Mouse (Mus musculus): ENCODE measurements around the gene Pard6a. TPM values are rescaled to one million over a fixed set of nuclear protein-coding genes. Genes with fewer than 3 reads are reported as not detected.

Gene Pard6a
- polyA plus RNA-seq (2015; fragmentation: Illumina TruSeq; extraction: RNeasy Lipid Tissue Mini Kit (QIAGEN cat#74804); ENCODE audit: low read depth, low replicate concordance), result 53.7 TPM

GRCm38 (mm10) chr8:105700966-105701824, at the start of gene Pard6a, which contains the start of gene Acd:
Pard6a (plus strand) TSS chr8:105701148.
Acd (minus strand) TSS chr8:105701102.

DNA sequence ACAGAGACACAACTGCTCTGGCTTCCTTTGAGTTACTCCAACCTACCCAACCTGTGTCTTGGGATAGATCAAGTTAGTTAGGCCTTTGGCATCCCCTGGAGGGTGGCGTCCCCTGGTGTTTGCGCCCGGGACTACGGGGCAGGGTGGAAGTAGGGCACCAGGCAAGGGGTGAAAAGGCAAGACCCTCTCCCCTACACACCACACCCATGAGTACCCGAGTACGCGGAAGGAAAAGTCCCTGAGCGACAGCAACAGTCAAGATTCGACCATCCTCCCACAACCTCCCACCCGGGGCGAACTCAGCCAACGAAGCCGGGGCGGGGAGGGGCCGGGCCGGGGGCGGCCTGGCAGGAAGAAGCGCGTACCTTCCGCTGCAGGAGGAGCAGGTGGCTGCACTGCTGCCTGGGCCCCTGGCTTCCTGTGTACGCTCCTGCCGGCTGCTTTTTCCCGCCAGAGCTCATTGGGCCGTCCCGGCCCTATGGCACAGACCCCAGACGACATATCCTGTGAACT, 15.1 kb upstream of the Pard6a start, which contains the start of gene Carmil2:
Carmil2 (plus strand) TSS at position 479 of the 513 bp plus-strand sequence.

DNA sequence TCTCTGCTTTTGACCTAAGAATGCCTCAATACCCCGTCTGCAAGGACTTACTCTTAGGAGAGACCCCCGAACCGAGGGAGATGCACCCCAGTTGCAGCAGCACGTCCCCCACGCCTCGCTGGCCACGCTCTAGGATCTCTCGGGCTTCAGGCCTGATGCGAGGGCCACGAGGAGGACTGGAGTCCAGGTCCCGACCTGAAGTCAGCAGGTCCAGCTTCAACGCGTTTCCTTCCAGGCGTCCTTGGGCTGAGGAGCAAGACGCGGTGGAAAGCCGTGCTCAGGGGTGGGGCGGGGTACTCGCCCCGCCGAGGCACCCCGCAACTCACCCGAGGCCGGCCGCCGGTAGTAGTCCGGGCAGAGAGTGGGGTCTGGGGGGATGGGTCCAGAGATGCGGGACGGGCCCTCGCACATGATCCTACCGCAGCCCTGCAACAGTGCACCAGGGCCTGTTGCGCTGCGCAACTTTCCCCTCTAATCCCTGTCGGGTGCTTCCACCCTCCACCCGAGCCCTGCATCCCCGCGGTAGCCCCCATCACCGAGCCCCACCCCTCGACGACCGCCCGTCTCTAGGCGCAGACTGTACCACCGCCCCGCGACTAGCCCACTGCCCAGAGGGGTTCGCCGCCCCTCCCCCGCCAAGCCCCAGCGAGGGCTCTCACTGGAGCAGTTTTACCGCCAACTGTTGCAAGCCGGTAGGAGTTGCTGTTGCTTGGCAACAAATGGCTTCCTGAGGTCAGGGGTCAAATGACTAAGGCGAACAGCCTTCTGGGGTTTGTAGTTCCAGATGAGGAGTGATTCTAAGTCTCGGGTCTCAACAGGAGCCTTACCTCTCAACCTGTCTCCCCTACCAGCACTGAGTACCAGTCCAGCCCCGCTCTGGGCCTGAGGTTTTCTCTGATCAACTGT, 6.8 kb downstream of the Pard6a start, which contains the start of the genes 4933405L10Rik and Enkd1:
4933405L10Rik (plus strand) TSS at position 158 of the 906 bp plus-strand sequence.
Enkd1 (minus strand) TSS at position 713 of the 906 bp plus-strand sequence.

Other genes with a start within 250 kb of the Pard6a start
- 110 TPM for gene Tppp3, start 229.6 kb upstream of the Pard6a start, polyA plus RNA-seq (2015; fragmentation: Illumina TruSeq; extraction: RNeasy Lipid Tissue Mini Kit (QIAGEN cat#74804); ENCODE audit: low read depth, low replicate concordance)
- gene Zdhhc1, start 204.2 kb upstream of the Pard6a start, polyA plus RNA-seq (2015; fragmentation: Illumina TruSeq; extraction: RNeasy Lipid Tissue Mini Kit (QIAGEN cat#74804); ENCODE audit: low read depth, low replicate concordance), result 33.3 TPM
- gene Hsd11b2, start 182.4 kb upstream of the Pard6a start, polyA plus RNA-seq (2015; fragmentation: Illumina TruSeq; extraction: RNeasy Lipid Tissue Mini Kit (QIAGEN cat#74804); ENCODE audit: low read depth, low replicate concordance), result not detected
- 354 TPM for gene Atp6v0d1, start 135.1 kb upstream of the Pard6a start, polyA plus RNA-seq (2015; fragmentation: Illumina TruSeq; extraction: RNeasy Lipid Tissue Mini Kit (QIAGEN cat#74804); ENCODE audit: low read depth, low replicate concordance)
- gene Ripor1, start 95.9 kb upstream of the Pard6a start, polyA plus RNA-seq (2015; fragmentation: Illumina TruSeq; extraction: RNeasy Lipid Tissue Mini Kit (QIAGEN cat#74804); ENCODE audit: low read depth, low replicate concordance), result 42.2 TPM
- gene Ctcf, start 64.6 kb upstream of the Pard6a start, polyA plus RNA-seq (2015; fragmentation: Illumina TruSeq; extraction: RNeasy Lipid Tissue Mini Kit (QIAGEN cat#74804); ENCODE audit: low read depth, low replicate concordance), result 56.7 TPM
- not detected for gene Agrp, start 63.8 kb upstream of the Pard6a start, polyA plus RNA-seq (2015; fragmentation: Illumina TruSeq; extraction: RNeasy Lipid Tissue Mini Kit (QIAGEN cat#74804); ENCODE audit: low read depth, low replicate concordance)
- gene Carmil2, start 14.9 kb upstream of the Pard6a start, polyA plus RNA-seq (2015; fragmentation: Illumina TruSeq; extraction: RNeasy Lipid Tissue Mini Kit (QIAGEN cat#74804); ENCODE audit: low read depth, low replicate concordance), result 42.3 TPM
- 44.3 TPM for gene Acd, start within 50 bp of the Pard6a start, polyA plus RNA-seq (2015; fragmentation: Illumina TruSeq; extraction: RNeasy Lipid Tissue Mini Kit (QIAGEN cat#74804); ENCODE audit: low read depth, low replicate concordance)
- gene 4933405L10Rik, start 6.5 kb downstream of the Pard6a start, polyA plus RNA-seq (2015; fragmentation: Illumina TruSeq; extraction: RNeasy Lipid Tissue Mini Kit (QIAGEN cat#74804); ENCODE audit: low read depth, low replicate concordance), result not detected
- gene Enkd1, start 7.1 kb downstream of the Pard6a start, polyA plus RNA-seq (2015; fragmentation: Illumina TruSeq; extraction: RNeasy Lipid Tissue Mini Kit (QIAGEN cat#74804); ENCODE audit: low read depth, low replicate concordance), result 10.3 TPM
- 22.9 TPM for gene Gfod2, start 57.5 kb downstream of the Pard6a start, polyA plus RNA-seq (2015; fragmentation: Illumina TruSeq; extraction: RNeasy Lipid Tissue Mini Kit (QIAGEN cat#74804); ENCODE audit: low read depth, low replicate concordance)
- gene Ranbp10, start 126.2 kb downstream of the Pard6a start, polyA plus RNA-seq (2015; fragmentation: Illumina TruSeq; extraction: RNeasy Lipid Tissue Mini Kit (QIAGEN cat#74804); ENCODE audit: low read depth, low replicate concordance), result 17.1 TPM
- gene Tsnaxip1, start 126.6 kb downstream of the Pard6a start, polyA plus RNA-seq (2015; fragmentation: Illumina TruSeq; extraction: RNeasy Lipid Tissue Mini Kit (QIAGEN cat#74804); ENCODE audit: low read depth, low replicate concordance), result 0.71 TPM
- 13.9 TPM for gene Cenpt, start 152.1 kb downstream of the Pard6a start, polyA plus RNA-seq (2015; fragmentation: Illumina TruSeq; extraction: RNeasy Lipid Tissue Mini Kit (QIAGEN cat#74804); ENCODE audit: low read depth, low replicate concordance)
- 37.5 TPM for gene Thap11, start 154.0 kb downstream of the Pard6a start, polyA plus RNA-seq (2015; fragmentation: Illumina TruSeq; extraction: RNeasy Lipid Tissue Mini Kit (QIAGEN cat#74804); ENCODE audit: low read depth, low replicate concordance)
- gene Nutf2, start 159.4 kb downstream of the Pard6a start, polyA plus RNA-seq (2015; fragmentation: Illumina TruSeq; extraction: RNeasy Lipid Tissue Mini Kit (QIAGEN cat#74804); ENCODE audit: low read depth, low replicate concordance), result 102 TPM
- gene Edc4, start 179.7 kb downstream of the Pard6a start, polyA plus RNA-seq (2015; fragmentation: Illumina TruSeq; extraction: RNeasy Lipid Tissue Mini Kit (QIAGEN cat#74804); ENCODE audit: low read depth, low replicate concordance), result 36.3 TPM
- gene Nrn1l, start 192.4 kb downstream of the Pard6a start, polyA plus RNA-seq (2015; fragmentation: Illumina TruSeq; extraction: RNeasy Lipid Tissue Mini Kit (QIAGEN cat#74804); ENCODE audit: low read depth, low replicate concordance), result 2.5 TPM
- gene Pskh1, start 199.3 kb downstream of the Pard6a start, polyA plus RNA-seq (2015; fragmentation: Illumina TruSeq; extraction: RNeasy Lipid Tissue Mini Kit (QIAGEN cat#74804); ENCODE audit: low read depth, low replicate concordance), result 5.9 TPM
- gene Ctrl, start 232.7 kb downstream of the Pard6a start, polyA plus RNA-seq (2015; fragmentation: Illumina TruSeq; extraction: RNeasy Lipid Tissue Mini Kit (QIAGEN cat#74804); ENCODE audit: low read depth, low replicate concordance), result 2.1 TPM
- gene Psmb10, start 237.3 kb downstream of the Pard6a start, polyA plus RNA-seq (2015; fragmentation: Illumina TruSeq; extraction: RNeasy Lipid Tissue Mini Kit (QIAGEN cat#74804); ENCODE audit: low read depth, low replicate concordance), result 111 TPM
- 38.2 TPM for gene Lcat, start 242.2 kb downstream of the Pard6a start, polyA plus RNA-seq (2015; fragmentation: Illumina TruSeq; extraction: RNeasy Lipid Tissue Mini Kit (QIAGEN cat#74804); ENCODE audit: low read depth, low replicate concordance)

Measured in brain, adult 10 weeks (tissue).